Mouse (Mus musculus) lung, embryonic 15.5 days (tissue): ENCODE data around the gene Gas7. TPM values are rescaled to one million over a fixed set of nuclear protein-coding genes. Genes with fewer than 3 reads are reported as not detected.

Experiments used
- polyA plus RNA-seq: library from polyadenylated mRNA; unstranded; fragments of >200 nt; fragmentation: Nextera tagmentation; extraction: Ambion mirVana; gene quantifications from 2 replicates; pipeline ENCODE4 v1.2.1, GENCODE M21; 2015

The Gas7 gene
- polyA plus RNA-seq, 1 experiment from 2014 or later, result 11.7 TPM

Other genes starting within 250 kb of the Gas7 start
- gene Myh4, start 217.4 kb upstream of the Gas7 start, polyA plus RNA-seq, result 0.02 TPM in 1 of 2 replicates, not detected in the other
- 0.39 and 2.3 TPM in 2 replicates for gene Myh8, start 178.3 kb upstream of the Gas7 start, polyA plus RNA-seq
- 0.07 and 0.38 TPM in 2 replicates for gene Myh13, start 133.8 kb upstream of the Gas7 start, polyA plus RNA-seq
- not detected in 2 replicates for gene Rcvrn, start 239.9 kb downstream of the Gas7 start, polyA plus RNA-seq